Mouse (Mus musculus) kidney, postnatal 10 days (tissue): ENCODE results near the gene Ubb.
"Not testable (repeated sequence)": the region's sequence is repeated elsewhere in the genome, so short reads cannot be mapped to it uniquely, and the experiment has no call there.

Experiments used
- DNase-seq: peaks from one replicate; pipeline ENCODE4 v3.0.0; 2021; ENCODE audit warnings: mixed read lengths

The Ubb gene

DNA sequence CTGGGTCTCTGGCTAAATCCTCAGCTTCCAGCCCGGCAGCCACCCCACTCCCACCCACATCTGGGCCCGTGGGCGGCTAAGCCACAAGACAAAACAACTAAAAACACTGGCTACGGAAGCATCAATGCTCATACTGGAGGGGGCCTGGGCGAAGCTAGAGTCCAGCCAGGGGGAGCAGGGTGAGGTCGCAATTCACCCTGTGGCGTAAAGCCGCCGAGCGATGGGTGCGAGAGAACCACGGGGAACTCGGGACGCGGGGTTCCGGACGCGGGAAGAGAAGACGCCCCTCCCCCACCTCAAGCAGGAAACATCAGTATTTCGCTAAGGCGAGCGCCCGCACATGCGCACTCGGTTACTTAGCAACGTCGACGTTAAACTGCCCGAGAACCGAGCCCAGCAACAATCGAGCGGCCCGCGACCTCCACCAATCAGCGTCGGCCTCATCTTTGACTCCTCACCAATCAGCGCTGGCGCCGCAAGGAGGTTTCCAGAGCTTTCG lies at the start of gene Ubb:
Ubb (plus strand) TSS at position 445 of the 499 bp plus-strand sequence.
- DNase-seq: peak; percentile 100

DNA sequence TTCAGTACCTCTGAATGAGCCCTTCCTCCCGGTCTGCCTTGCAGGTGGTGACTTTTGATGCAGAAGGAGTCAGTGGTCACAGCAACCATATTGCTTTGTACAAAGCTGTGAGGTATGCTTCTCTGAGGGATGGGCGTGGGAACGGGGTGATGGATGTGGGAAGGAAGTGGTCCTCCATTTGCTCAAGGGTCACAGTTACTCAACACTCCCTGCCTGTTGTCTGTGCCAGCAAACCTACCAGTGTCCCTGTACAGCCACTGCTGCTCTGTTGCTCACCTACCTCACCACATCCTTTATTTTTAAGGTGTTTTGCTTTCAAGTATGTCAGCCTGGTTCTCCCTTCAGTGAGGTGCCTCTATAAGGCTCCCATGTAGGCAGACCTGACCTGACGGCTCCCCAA lies 43.3 kb upstream of the Ubb start:
- no peak for DNase-seq

- not testable (repeated sequence) for DNase-seq
Observed at GRCm38 (mm10) chr11:62508365-62508764, 42.6 kb upstream of the Ubb start.

GRCm38 (mm10) chr11:62508816-62509215 lies 42.2 kb upstream of the Ubb start:
- not testable (repeated sequence) for DNase-seq

DNA sequence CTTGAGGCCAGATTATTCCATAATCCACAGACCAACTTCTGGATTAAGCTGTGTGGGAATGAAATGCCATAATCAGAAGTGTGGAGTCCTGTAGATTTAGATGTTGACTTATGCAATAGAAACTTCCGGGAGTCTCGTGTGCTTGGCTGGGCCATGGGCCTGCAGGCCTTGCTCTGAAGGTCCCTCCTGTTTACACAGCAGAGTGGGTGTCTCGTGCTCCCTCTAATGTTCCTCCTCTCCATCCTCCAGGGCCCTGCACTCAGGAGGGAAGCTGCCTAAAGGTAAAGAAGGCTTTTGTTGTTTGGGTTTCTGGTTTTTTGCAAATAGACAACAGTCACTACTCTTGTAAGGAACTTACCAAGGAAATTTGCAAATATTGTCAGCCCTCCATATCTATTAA lies 41.4 kb upstream of the Ubb start:
- no peak for DNase-seq

- no peak for DNase-seq
Observed at GRCm38 (mm10) chr11:62510956-62511355, 40.0 kb upstream of the Ubb start.

DNA sequence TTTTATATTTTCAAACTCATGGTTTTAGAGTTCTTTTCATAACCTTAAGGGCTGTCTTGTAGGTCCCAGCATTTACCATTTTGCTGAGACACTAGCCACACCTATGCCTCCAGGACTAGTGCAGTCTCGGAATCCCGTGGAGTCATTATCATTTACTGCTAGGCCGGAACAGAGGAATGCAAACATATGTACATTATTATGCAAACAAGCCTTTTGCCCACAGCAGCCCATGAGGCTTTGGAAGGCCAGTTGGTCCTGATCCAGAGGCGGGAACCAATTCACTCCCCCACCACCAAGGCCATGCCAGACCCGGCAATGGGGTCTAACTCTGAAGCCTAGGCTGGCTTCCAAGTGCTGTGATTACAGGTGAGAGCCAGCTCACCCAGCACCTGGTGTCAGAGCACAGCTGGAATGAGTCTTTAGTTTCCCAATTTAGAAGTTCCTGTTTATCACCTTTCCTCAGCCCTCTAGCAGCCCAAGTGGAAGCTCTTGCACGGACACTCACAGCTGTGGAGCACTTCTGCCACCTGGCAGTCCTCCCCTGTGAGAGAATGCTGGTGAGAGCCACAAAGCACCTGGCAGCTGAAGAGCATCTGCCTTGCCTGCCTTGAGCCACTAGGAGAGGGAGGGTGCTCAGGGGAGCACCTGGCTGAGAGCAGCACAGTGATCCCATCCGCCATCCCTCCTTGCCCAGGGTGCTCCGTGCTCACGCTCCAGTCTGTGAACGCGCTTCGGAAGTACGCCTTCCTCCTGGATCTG lies 39.3 kb upstream of the Ubb start:
- peak; percentile 18 for DNase-seq

DNA sequence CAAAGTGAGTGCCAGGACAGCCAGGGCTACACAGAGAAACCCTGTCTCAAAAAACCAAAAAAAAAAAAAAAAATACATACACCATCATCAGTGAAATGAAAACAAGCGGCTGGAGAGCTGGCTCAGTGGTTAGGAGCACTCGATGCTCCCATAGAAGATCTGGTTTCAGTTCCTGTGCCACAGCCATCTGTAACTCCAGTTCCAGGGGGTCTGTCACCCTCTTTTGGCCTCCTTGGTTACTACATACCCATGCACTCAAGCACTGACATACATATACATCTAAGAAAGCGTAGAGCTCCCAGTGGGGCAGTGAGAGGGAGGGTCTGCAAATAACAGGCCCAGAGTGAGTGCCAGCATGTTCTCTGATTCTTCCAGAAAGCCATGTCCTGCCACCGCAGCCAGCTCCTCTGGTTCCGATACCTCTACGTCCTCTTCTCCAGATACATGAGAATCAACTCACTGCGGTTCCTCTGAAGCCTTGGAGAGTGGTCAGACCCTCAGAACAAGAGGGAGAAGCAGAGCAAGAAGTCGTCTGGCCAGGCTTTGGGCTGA lies 38.4 kb upstream of the Ubb start:
- no peak for DNase-seq

- DNase-seq: no peak
Observed at GRCm38 (mm10) chr11:62513311-62513710, 37.7 kb upstream of the Ubb start.

GRCm38 (mm10) chr11:62518991-62519390 lies 32.0 kb upstream of the Ubb start:
- no peak for DNase-seq

GRCm38 (mm10) chr11:62522283-62522682 lies 28.7 kb upstream of the Ubb start:
- no peak for DNase-seq

GRCm38 (mm10) chr11:62537089-62537488 lies 13.9 kb upstream of the Ubb start:
- DNase-seq: no peak

DNA sequence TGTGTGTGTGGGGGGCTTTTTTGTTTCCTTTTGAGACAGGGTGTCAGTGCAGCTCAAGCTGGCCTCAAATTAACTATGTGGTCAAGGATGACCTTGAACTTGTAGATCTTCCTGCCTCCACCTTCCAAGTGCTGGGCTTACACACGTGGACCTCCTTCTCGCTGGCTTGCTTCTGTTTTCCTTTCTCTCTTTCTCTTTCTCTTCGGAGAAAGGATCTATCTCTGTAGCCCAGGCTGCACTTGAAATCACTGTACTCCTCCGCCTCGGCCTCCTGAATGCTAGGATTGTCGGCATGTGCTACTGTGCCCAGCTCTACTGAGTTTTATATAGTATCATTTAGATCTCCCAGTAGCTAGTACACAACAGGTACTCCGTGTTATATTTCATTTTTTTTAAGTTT lies 13.4 kb upstream of the Ubb start:
- DNase-seq: no peak

GRCm38 (mm10) chr11:62538321-62539088 lies 12.5 kb upstream of the Ubb start:
- peak; percentile 71 for DNase-seq

GRCm38 (mm10) chr11:62539089-62539890 lies 11.7 kb upstream of the Ubb start, which contains the start of gene Cenpv:
TSS of gene Cenpv (minus strand) at chr11:62539261.
- peak; percentile 87 for DNase-seq

DNA sequence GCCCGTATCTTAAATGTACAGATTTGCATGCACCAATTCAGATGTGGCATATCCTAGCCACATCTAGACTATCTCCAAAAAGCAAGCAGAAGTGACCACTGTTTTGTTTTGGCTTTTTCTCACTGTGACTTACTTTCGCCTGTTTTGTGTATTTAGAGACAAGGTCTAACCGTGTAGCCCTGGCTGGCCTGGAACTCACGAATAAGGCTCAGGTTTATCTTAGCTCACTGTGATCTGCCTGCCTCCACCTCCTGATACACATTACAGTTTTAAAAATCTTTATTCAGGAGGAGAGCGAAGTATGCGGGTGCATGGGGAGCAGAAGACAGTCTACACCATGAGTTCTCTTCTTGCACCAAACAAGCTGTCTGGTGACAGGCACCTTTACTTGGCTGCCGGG lies 10.8 kb upstream of the Ubb start:
- no peak for DNase-seq

DNA sequence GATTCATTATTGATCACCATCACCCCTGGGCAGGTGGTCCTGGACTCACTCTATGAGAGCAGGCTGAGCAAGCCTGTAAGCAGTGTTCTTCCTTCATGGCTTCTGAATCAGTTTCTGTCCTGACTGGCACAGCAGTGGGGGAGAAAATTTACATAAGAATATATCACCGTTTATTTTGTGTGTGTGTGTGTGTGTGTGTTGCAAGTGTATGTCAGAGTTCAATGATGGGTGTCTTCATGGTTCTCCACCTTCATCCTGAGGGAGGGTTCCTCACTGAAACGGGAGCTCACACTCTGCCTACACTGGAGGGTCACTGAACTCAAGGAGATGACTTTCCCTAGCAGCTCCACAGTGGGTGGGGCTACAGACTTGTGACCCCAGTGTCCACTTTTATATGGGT lies 10.0 kb upstream of the Ubb start:
- no peak for DNase-seq

DNA sequence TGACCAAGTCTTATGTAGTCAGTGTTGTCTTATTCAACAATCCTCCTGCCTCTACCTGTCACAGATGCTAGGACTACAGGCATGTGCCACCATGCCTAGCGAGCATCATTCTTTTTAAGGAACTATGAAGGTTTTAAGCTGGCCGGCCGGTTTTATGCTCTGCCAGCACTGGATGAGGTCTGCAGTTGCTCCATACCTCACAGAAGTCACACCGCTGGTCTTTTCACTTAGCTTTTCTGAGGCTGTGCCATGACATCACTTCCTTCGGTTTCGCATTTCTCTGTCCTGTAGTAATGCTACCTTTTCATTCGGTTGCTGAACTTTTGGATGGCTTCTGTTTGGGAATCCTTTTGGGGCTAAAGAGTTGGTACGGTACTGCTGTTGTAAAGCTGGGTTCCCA lies 9.4 kb upstream of the Ubb start:
- DNase-seq: no peak

DNA sequence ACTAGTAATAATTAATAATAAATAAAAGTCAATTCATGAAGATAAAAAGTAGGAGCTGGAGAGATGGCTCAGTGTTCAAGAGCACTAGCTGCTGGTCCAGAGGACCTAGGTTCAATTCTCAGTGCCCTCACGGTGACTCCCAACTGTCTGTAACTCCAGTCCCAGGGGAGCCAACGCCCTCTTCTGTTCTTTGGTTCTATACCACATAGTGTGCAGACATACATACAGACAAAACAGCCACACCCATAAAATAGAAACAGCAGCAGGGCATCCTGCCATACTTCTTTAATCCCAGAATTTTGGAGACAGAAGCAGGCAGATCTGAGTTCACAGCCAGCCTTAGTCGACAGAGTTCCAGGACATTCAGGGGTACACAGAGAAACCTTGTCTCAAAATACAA lies 7.0 kb upstream of the Ubb start:
- no peak for DNase-seq

- peak; percentile 86 for DNase-seq
Observed at GRCm38 (mm10) chr11:62549782-62550181, 1.2 kb upstream of the Ubb start.

DNA sequence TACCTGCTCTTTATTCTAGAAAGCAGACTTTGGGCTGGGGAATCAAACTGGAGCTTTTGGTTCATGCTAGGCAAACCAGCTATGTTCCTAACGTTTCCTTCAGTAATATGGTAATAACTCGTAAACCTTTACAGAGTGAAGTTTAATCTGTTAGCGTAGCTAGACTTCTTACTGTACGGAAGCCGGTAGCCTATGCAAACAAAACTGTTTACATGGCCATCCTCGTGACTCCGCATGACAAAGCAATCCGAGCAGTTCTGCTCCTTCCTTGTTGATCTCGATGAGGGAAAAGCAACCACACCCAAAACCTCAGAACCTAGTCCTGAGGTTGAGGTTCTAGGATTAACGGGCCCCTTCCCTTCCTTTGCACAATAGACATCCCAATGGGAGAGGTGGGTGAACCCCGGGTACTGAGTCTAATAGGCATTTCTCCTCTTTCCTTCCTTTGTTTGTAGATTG lies 715 bp upstream of the Ubb start:
- DNase-seq: peak; percentile 69

DNA sequence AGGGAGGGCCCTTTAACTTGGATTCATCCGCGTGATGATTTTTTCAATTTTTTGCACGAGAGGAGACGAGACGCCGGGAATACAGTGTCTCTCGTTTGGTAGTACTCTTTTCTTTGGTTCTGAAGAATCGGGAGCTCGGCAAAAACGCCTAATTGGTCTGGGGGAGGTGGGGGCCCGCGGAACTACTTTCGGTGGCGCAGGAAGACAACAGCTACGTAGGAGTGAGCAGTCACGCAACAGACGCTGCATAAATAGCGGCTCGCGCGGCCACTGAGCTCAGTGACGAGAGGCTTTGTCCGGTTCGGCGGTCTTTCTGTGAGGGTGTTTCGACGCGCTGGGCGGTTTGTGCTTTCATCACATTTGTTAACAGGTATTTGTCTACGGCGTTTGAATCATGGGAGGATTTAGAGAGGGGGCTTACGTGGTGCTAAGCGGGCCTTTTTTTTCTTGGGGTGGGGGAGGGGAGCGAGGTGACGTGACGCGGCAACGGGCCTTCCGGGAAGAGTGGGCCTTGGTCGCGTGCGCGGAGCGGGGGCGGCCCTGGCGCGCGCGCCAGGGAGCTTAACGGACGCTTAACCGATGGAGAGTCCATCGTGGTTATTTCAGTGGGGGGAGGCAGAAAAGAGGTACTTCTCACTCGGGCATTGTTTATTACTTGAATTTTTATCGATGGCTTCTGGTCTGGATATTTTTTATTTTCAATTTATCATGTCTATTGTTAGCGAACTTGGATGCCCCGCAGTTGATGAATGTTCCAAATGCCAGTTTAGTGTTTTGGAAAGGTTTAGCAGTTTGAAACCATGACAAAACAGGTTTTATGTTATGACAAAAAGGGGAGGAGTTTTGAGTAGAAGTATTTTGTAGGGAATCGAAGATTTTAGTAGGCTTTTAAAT lies 502 bp downstream of the Ubb start:
- DNase-seq: peak; percentile 96
